ENCODE assay signal across 11 mouse cellular contexts in genomic region chr6:30535340-30535739, GRCm38 (mm10). TPM values are rescaled to one million over a fixed set of nuclear protein-coding genes. Genes with fewer than 3 reads are reported as not detected.
DNase-seq lines count a peak whose midpoint lies in the region; ATAC-seq lines count a peak whose summit lies in the region.
"Had no signal": no experiment of that assay in that cellular context is flagged by ENCODE, and none has a peak within 500 bp of the region (broad histone marks: within the 10 kb centered on the region; RNA-seq: fewer than 3 reads in every experiment).

No protein-coding gene starts in this region.

- no peaks in the 10 kb centered on the region for H3K36me3 ChIP-seq in heart, embryonic 15.5 days
- H3K36me3 ChIP-seq in heart, embryonic 11.5 days (ENCODE audit: control insufficient read depth, insufficient read depth, low read length): no peaks in the 10 kb centered on the region
- H3K36me3 ChIP-seq: embryonic facial prominence, embryonic 13.5 days; lung, embryonic 15.5 days; stomach, embryonic 15.5 days had no signal

- no peak overlapping the region for H3K4me2 ChIP-seq in heart, embryonic 15.5 days
- no peak overlapping the region for H3K4me2 ChIP-seq in heart, embryonic 11.5 days
- H3K4me2 ChIP-seq: embryonic facial prominence, embryonic 13.5 days; lung, embryonic 15.5 days; stomach, embryonic 15.5 days had no signal

- H3K27ac ChIP-seq in heart, embryonic 15.5 days: 0 out of 2 replicates have a peak overlapping the region, but pooled peaks have one; percentile 27
- no peak overlapping the region for H3K27ac ChIP-seq in heart, embryonic 11.5 days (ENCODE audit: low read depth, low read length)
- H3K27ac ChIP-seq: embryonic facial prominence, embryonic 13.5 days; lung, embryonic 15.5 days; stomach, embryonic 15.5 days had no signal

- intact Hi-C loops in left cerebral cortex, postnatal 4 days (cut with DNase I): no loop called here

- no peaks in the 10 kb centered on the region for H3K27me3 ChIP-seq in heart, embryonic 15.5 days
- H3K27me3 ChIP-seq in heart, embryonic 11.5 days (ENCODE audit: control insufficient read depth, insufficient read depth, low read length): no peaks in the 10 kb centered on the region
- H3K27me3 ChIP-seq: embryonic facial prominence, embryonic 13.5 days; lung, embryonic 15.5 days; stomach, embryonic 15.5 days had no signal

- H3K4me1 ChIP-seq in heart, embryonic 15.5 days (replicated peaks): no peaks in the 10 kb centered on the region
- no peaks in the 10 kb centered on the region for H3K4me1 ChIP-seq in heart, embryonic 11.5 days (ENCODE audit: control insufficient read depth, insufficient read depth, low read length)

- no peaks in the 10 kb centered on the region for H3K9me3 ChIP-seq in heart, embryonic 15.5 days (replicated peaks)
- no peaks in the 10 kb centered on the region for H3K9me3 ChIP-seq in heart, embryonic 11.5 days (replicated peaks; ENCODE audit: control insufficient read depth, low read length)
- H3K9me3 ChIP-seq: embryonic facial prominence, embryonic 13.5 days; lung, embryonic 15.5 days; stomach, embryonic 15.5 days had no signal

- no peak overlapping the region for H3K9ac ChIP-seq in heart, embryonic 15.5 days
- no peak overlapping the region for H3K9ac ChIP-seq in heart, embryonic 11.5 days (ENCODE audit: low read depth, low read length)
- H3K9ac ChIP-seq: embryonic facial prominence, embryonic 13.5 days; lung, embryonic 15.5 days; stomach, embryonic 15.5 days had no signal

- H3K4me3 ChIP-seq in heart, embryonic 15.5 days: no peak overlapping the region
- H3K4me3 ChIP-seq in heart, embryonic 11.5 days (ENCODE audit: low read depth, low read length): no peak overlapping the region
- H3K4me3 ChIP-seq: embryonic facial prominence, embryonic 13.5 days; lung, embryonic 15.5 days; stomach, embryonic 15.5 days had no signal

- 46% methylated on average over 3 of the region's 3 CpGs for WGBS in heart, embryonic 15.5 days
- 38% methylated on average over 3 of the region's 3 CpGs for WGBS in heart, embryonic 11.5 days (ENCODE audit: insufficient replicate concordance)

- DNase-seq in B cell, adult 2 months: peak; percentile 16 to 21
- peak; percentile 63 to 67 for DNase-seq in adrenal gland, adult 18-20 months (ENCODE audit: low spot score in 2 of 2)
- no peak for DNase-seq in right cerebral cortex, postnatal 36 days (ENCODE audit: low spot score in 2 of 2)
- no peak for DNase-seq in left cerebral cortex, postnatal 4 days

- no peak for ATAC-seq in heart, embryonic 15.5 days (replicated peaks; ENCODE audit: insufficient number of reproducible peaks, insufficient read depth, low FRiP score, low read depth)
- no peak for ATAC-seq in heart, embryonic 11.5 days (replicated peaks; ENCODE audit: insufficient number of reproducible peaks, low FRiP score, low TSS enrichment)
- peak; percentile 37; the same call in 1 of the 2 replicates for ATAC-seq in granulocyte monocyte progenitor cell, adult 5-6 weeks (replicated peaks; ENCODE audit: poor library complexity, severe bottlenecking)
- ATAC-seq in megakaryocyte-erythroid progenitor cell, adult 5-6 weeks (replicated peaks; ENCODE audit: low FRiP score, low TSS enrichment, poor library complexity, severe bottlenecking): 0 out of 2 replicates have a peak, but pooled peaks have one; percentile 37

RNA-seq across cellular contexts. Expression of gene Cpa2, which starts 6.0 kb away (rescaled TPM):
- polyA plus RNA-seq in heart, embryonic 15.5 days (2015; fragmentation: Nextera tagmentation; extraction: Ambion mirVana): 2.1 and 3.9 TPM in 2 replicates
- polyA plus RNA-seq in heart, embryonic 11.5 days (2014; fragmentation: Nextera tagmentation; extraction: Ambion mirVana): 8.3 and 11.7 TPM in 2 replicates
- under 1 TPM; 0.43 to 0.74 TPM for total RNA-seq in adrenal gland, adult 18-20 months (2021)
- total RNA-seq in granulocyte monocyte progenitor cell, adult 5-6 weeks (2014; fragmentation: Nextera tagmentation): not detected in 2 replicates
- 0.30 and 1.1 TPM in 2 replicates for total RNA-seq in granulocyte monocyte progenitor cell, adult 5-6 weeks (2017)
- not detected in 2 replicates for total RNA-seq in megakaryocyte-erythroid progenitor cell, adult 5-6 weeks (2014; fragmentation: Nextera tagmentation)
- not detected in 2 replicates for total RNA-seq in megakaryocyte-erythroid progenitor cell, adult 5-6 weeks (2017)
- 1 to 10 TPM; 4.2 to 4.7 TPM for total RNA-seq in left cerebral cortex, postnatal 4 days (2021)

RNA-seq across cellular contexts. Expression of gene Ssmem1, which starts 25.7 kb away (rescaled TPM):
- 0.14 TPM in 1 of 2 replicates, not detected in the other for polyA plus RNA-seq in heart, embryonic 15.5 days (2015; fragmentation: Nextera tagmentation; extraction: Ambion mirVana)
- 0.62 TPM in 1 of 2 replicates, not detected in the other for polyA plus RNA-seq in heart, embryonic 11.5 days (2014; fragmentation: Nextera tagmentation; extraction: Ambion mirVana)
- under 1 TPM in 1 of 2 experiments, not detected in 1; 0.22 TPM for total RNA-seq in adrenal gland, adult 18-20 months (2021)
- not detected in 2 replicates for total RNA-seq in granulocyte monocyte progenitor cell, adult 5-6 weeks (2014; fragmentation: Nextera tagmentation)
- 0.21 TPM in 1 of 2 replicates, not detected in the other for total RNA-seq in granulocyte monocyte progenitor cell, adult 5-6 weeks (2017)
- not detected in 2 replicates for total RNA-seq in megakaryocyte-erythroid progenitor cell, adult 5-6 weeks (2014; fragmentation: Nextera tagmentation)
- total RNA-seq in megakaryocyte-erythroid progenitor cell, adult 5-6 weeks (2017): not detected in 2 replicates
- 1 to 10 TPM in 1 of 2 experiments, under 1 TPM in 1; 0.56 to 1.2 TPM for total RNA-seq in left cerebral cortex, postnatal 4 days (2021)
- polyA plus RNA-seq: embryonic facial prominence, embryonic 13.5 days; stomach, embryonic 15.5 days had no signal

RNA-seq across cellular contexts. Expression of gene Tmem209, which starts 25.8 kb away (rescaled TPM):
- 19.8 and 26.5 TPM in 2 replicates for polyA plus RNA-seq in heart, embryonic 15.5 days (2015; fragmentation: Nextera tagmentation; extraction: Ambion mirVana)
- 29.3 and 30.9 TPM in 2 replicates for polyA plus RNA-seq in heart, embryonic 11.5 days (2014; fragmentation: Nextera tagmentation; extraction: Ambion mirVana)
- 10 to 100 TPM; 15.3 to 19.5 TPM for total RNA-seq in adrenal gland, adult 18-20 months (2021)
- total RNA-seq in granulocyte monocyte progenitor cell, adult 5-6 weeks (2014; fragmentation: Nextera tagmentation): 45.0 and 65.8 TPM in 2 replicates
- total RNA-seq in granulocyte monocyte progenitor cell, adult 5-6 weeks (2017): 34.0 and 38.2 TPM in 2 replicates
- total RNA-seq in megakaryocyte-erythroid progenitor cell, adult 5-6 weeks (2014; fragmentation: Nextera tagmentation): 51.7 and 62.6 TPM in 2 replicates
- 35.8 and 46.2 TPM in 2 replicates for total RNA-seq in megakaryocyte-erythroid progenitor cell, adult 5-6 weeks (2017)
- 10 to 100 TPM; 17.7 to 19.7 TPM for total RNA-seq in left cerebral cortex, postnatal 4 days (2021)

RNA-seq across cellular contexts. Expression of gene Cpa4, which starts 32.8 kb away (rescaled TPM):
- 1.6 and 2.4 TPM in 2 replicates for polyA plus RNA-seq in heart, embryonic 15.5 days (2015; fragmentation: Nextera tagmentation; extraction: Ambion mirVana)
- 2.4 TPM in 2 replicates for polyA plus RNA-seq in heart, embryonic 11.5 days (2014; fragmentation: Nextera tagmentation; extraction: Ambion mirVana)
- total RNA-seq in adrenal gland, adult 18-20 months (2021): 1 to 10 TPM; 1.4 to 1.7 TPM
- total RNA-seq in granulocyte monocyte progenitor cell, adult 5-6 weeks (2014; fragmentation: Nextera tagmentation): not detected in 2 replicates
- total RNA-seq in granulocyte monocyte progenitor cell, adult 5-6 weeks (2017): not detected in 2 replicates
- total RNA-seq in megakaryocyte-erythroid progenitor cell, adult 5-6 weeks (2014; fragmentation: Nextera tagmentation): not detected in 2 replicates
- total RNA-seq in megakaryocyte-erythroid progenitor cell, adult 5-6 weeks (2017): not detected in 2 replicates
- under 1 TPM in 1 of 2 experiments, not detected in 1; 0.24 TPM for total RNA-seq in left cerebral cortex, postnatal 4 days (2021)

Comparison
In these comparisons a context has a peak if more than half of its experiments do, and no peak if none do; other contexts are left out.
1. ATAC-seq: peak in granulocyte monocyte progenitor cell, adult 5-6 weeks (single experiment) and megakaryocyte-erythroid progenitor cell, adult 5-6 weeks (single experiment); none in heart, embryonic 15.5 days (single experiment) and heart, embryonic 11.5 days (single experiment).
2. DNase-seq: peak in B cell, adult 2 months (2 of 2) and adrenal gland, adult 18-20 months (2 of 2); none in right cerebral cortex, postnatal 36 days (0 of 2) and left cerebral cortex, postnatal 4 days (single experiment).